In the genomic region with DNA sequence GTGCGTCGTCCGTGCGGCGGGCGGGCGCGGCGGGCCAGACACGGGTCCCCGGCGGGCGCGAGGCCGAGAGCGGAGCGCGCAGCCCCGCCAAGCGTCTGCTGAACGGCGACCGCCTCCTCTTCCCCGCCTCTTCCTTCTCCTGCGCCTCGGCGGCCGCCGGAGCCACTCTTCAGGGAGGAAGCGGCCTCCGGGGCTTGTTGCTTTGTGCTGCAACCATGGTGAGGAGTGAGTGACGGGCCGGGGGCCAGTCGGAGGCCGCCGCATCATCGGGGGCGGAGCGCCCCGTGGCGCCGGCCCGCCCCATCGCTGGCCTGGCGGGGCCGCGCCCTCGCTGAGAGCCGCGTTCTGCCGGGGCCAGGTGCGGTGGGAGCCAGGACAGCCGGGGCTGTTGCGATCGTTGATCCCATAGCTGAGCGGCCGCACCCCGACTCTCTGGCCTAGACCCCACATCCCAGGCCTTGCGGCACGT, we compare ENCODE assay signal across 8 mouse cellular contexts. TPM values are rescaled to one million over a fixed set of nuclear protein-coding genes. Genes with fewer than 3 reads are reported as not detected.
DNase-seq lines count a peak whose midpoint lies in the region; ATAC-seq and TF ChIP-seq lines count a peak whose summit lies in the region.

No protein-coding gene starts in this region.

- no peak for TF ChIP-seq CTCF in Patski (IDR thresholded peaks at IDR 0.05)
- no peak for TF ChIP-seq CTCF in lung, postnatal 0 days (IDR thresholded peaks at IDR 0.05)

- ATAC-seq in Patski: peak; percentile 96
- ATAC-seq in hindbrain, embryonic 12.5 days (ENCODE audit: low FRiP score): peak; percentile 99
- ATAC-seq in lung, postnatal 0 days: peak; percentile 98

- H3K27me3 ChIP-seq in Patski: no peaks in the 10 kb centered on the region
- peaks cover 9% of the 10 kb centered on the region for H3K27me3 ChIP-seq in hindbrain, embryonic 12.5 days
- H3K27me3 ChIP-seq in lung, postnatal 0 days (replicated peaks; ENCODE audit: insufficient read depth, low read length): no peaks in the 10 kb centered on the region

- H3K27ac ChIP-seq in hindbrain, embryonic 12.5 days: peak overlapping the region; percentile 99
- peak overlapping the region; percentile 97 for H3K27ac ChIP-seq in lung, postnatal 0 days (ENCODE audit: low read length)

- H3K9me3 ChIP-seq in hindbrain, embryonic 12.5 days (replicated peaks): no peaks in the 10 kb centered on the region
- H3K9me3 ChIP-seq in lung, postnatal 0 days (ENCODE audit: low read length): no peaks in the 10 kb centered on the region

- in situ Hi-C loops in Patski (cut with MboI; ENCODE audit: low pct_unique_long_range_greater_than_20kb): loop anchor here (5.0 to 10.0 kb wide), 2 partner anchors 62 to 305 kb away; a partner anchor contains a TSS

- DNase-seq in Patski (ENCODE audit: low read depth, low spot score): peak; percentile 77
- peak; percentile 95 to 97 for DNase-seq in cerebellum, postnatal 10 days
- DNase-seq in frontal cortex, postnatal 10 days (ENCODE audit: low spot score in 2 of 2): peak; percentile 92 to 95
- peak; percentile 90 to 94 for DNase-seq in layer of hippocampus, postnatal 10 days (ENCODE audit: low spot score in 2 of 2)
- DNase-seq in lung, postnatal 0 days (ENCODE audit: low spot score): peak; percentile 98
- DNase-seq in ovary, postnatal 10 days (ENCODE audit: low spot score): peak; percentile 80
- DNase-seq in thymus, postnatal 10 days (ENCODE audit: low spot score in 2 of 2): peak; percentile 92

- POLR2A ChIA-PET in Patski (lab: Charles Lee): interaction anchor here (0.6 to 1.4 kb wide), 3 partner anchors 9 to 149 kb away, joined by 3 read pairs; no protein-coding TSS in a partner anchor

- peak overlapping the region; percentile 94 for H3K9ac ChIP-seq in hindbrain, embryonic 12.5 days
- H3K9ac ChIP-seq in lung, postnatal 0 days (replicated peaks; ENCODE audit: low read depth): peak overlapping the region; percentile 86

- no peak for TF ChIP-seq EP300 in lung, postnatal 0 days (IDR thresholded peaks at IDR 0.05)

- H3K36me3 ChIP-seq in hindbrain, embryonic 12.5 days: no peaks in the 10 kb centered on the region
- H3K36me3 ChIP-seq in lung, postnatal 0 days (ENCODE audit: insufficient read depth, low read length): no peaks in the 10 kb centered on the region

- CTCF ChIA-PET in Patski (lab: Charles Lee): no interaction called here

- WGBS in hindbrain, embryonic 12.5 days: 0% methylated on average over 52 of the region's 60 CpGs
- WGBS in lung, postnatal 0 days: under 1% methylated on average over 44 of the region's 60 CpGs

- H3K4me2 ChIP-seq in hindbrain, embryonic 12.5 days (replicated peaks): peak overlapping the region; percentile 91
- H3K4me2 ChIP-seq in lung, postnatal 0 days (replicated peaks; ENCODE audit: low read depth, low read length): peak overlapping the region; percentile 83

- peaks cover 27% of the 10 kb centered on the region for H3K4me1 ChIP-seq in hindbrain, embryonic 12.5 days
- H3K4me1 ChIP-seq in lung, postnatal 0 days (ENCODE audit: insufficient read depth, low read depth, low read length): peaks cover 16% of the 10 kb centered on the region

- peak overlapping the region; percentile 77 for H3K4me3 ChIP-seq in hindbrain, embryonic 12.5 days
- peak overlapping the region; percentile 84 for H3K4me3 ChIP-seq in lung, postnatal 0 days (ENCODE audit: low read depth, low read length)

RNA-seq across cellular contexts. Expression of a gene that starts 0.8 kb away (rescaled TPM):
- 19.1 TPM for polyA plus RNA-seq in Patski (2021)
- 12.1 and 12.4 TPM in 2 replicates for polyA plus RNA-seq in hindbrain, embryonic 12.5 days (2016; fragmentation: Nextera tagmentation; extraction: Ambion mirVana)
- total RNA-seq in layer of hippocampus, postnatal 10 days (2021): 100 to 1,000 TPM in 1 of 2 experiments, 10 to 100 TPM in 1; 92.7 to 105 TPM
- 5.8 and 6.5 TPM in 2 replicates for polyA plus RNA-seq in lung, postnatal 0 days (2015; fragmentation: Nextera tagmentation; extraction: Ambion mirVana)

RNA-seq across cellular contexts. Expression of a gene that starts 49.3 kb away (rescaled TPM):
- not detected for polyA plus RNA-seq in Patski (2021)
- 0.12 and 0.25 TPM in 2 replicates for polyA plus RNA-seq in hindbrain, embryonic 12.5 days (2016; fragmentation: Nextera tagmentation; extraction: Ambion mirVana)
- total RNA-seq in layer of hippocampus, postnatal 10 days (2021): not detected
- not detected in 2 replicates for polyA plus RNA-seq in lung, postnatal 0 days (2015; fragmentation: Nextera tagmentation; extraction: Ambion mirVana)

Comparison
In these comparisons a context has a peak if more than half of its experiments do, and no peak if none do; other contexts are left out.
1. Peak in every context shown above with its lines: DNase-seq, ATAC-seq, H3K4me3 ChIP-seq and H3K27ac ChIP-seq.